Mouse (Mus musculus): Measurements from ENCODE around the gene Flnb. TPM values are rescaled to one million over a fixed set of nuclear protein-coding genes. Genes with fewer than 3 reads are reported as not detected.
A peak's percentile ranks its signal among the peaks of the same experiment; 100 is the strongest.

The Flnb gene
- polyA plus RNA-seq, 1 experiment from 2014 or later: 12.6 TPM

GRCm38 (mm10) chr14:7832440-7832783, 14.7 kb downstream of the Flnb start:
- Histone ChIP-seq H3K4me1 (no peaks in the 10 kb centered on the region), H3K27me3 (replicated peaks) (no peaks in the 10 kb centered on the region), H3K9me3 (no peaks in the 10 kb centered on the region), H3K9ac (no peak overlapping the region), H3K4me2 (no peak overlapping the region), H3K27ac (no peak overlapping the region), H3K4me3 (no peak overlapping the region), H3K36me3 (replicated peaks) (no peaks in the 10 kb centered on the region)
- WGBS: 95% methylated on average over 5 of the region's 5 CpGs
- ATAC-seq (replicated peaks): no peak

- ATAC-seq (replicated peaks): no peak
- H3K27ac ChIP-seq: no peak overlapping the region
- H3K9me3 ChIP-seq: no peaks in the 10 kb centered on the region
- H3K36me3 ChIP-seq (replicated peaks): no peaks in the 10 kb centered on the region
- no peak overlapping the region for H3K4me2 ChIP-seq
- no peak overlapping the region for H3K4me3 ChIP-seq
- no peak overlapping the region for H3K9ac ChIP-seq
- 81% methylated on average over 4 of the region's 4 CpGs for WGBS
- H3K27me3 ChIP-seq (replicated peaks): no peaks in the 10 kb centered on the region
- no peaks in the 10 kb centered on the region for H3K4me1 ChIP-seq
Observed at GRCm38 (mm10) chr14:7833458-7833857, 15.7 kb downstream of the Flnb start.

- H3K27ac ChIP-seq: no peak overlapping the region
- peaks cover 5% of the 10 kb centered on the region; the same call in 1 of the 2 replicates for H3K4me1 ChIP-seq
- H3K9me3 ChIP-seq: no peaks in the 10 kb centered on the region
- H3K27me3 ChIP-seq (replicated peaks): no peaks in the 10 kb centered on the region
- H3K36me3 ChIP-seq (replicated peaks): no peaks in the 10 kb centered on the region
- no peak overlapping the region for H3K4me2 ChIP-seq
- no peak overlapping the region for H3K9ac ChIP-seq
- WGBS: 86% methylated on average over 5 of the region's 5 CpGs
- ATAC-seq (replicated peaks): no peak
- no peak overlapping the region for H3K4me3 ChIP-seq
Observed at GRCm38 (mm10) chr14:7838564-7839089, 20.9 kb downstream of the Flnb start.

- Histone ChIP-seq H3K27ac (no peak overlapping the region), H3K9ac (no peak overlapping the region), H3K4me1 (peaks cover 5% of the 10 kb centered on the region; the same call in 1 of the 2 replicates), H3K9me3 (no peaks in the 10 kb centered on the region), H3K4me3 (no peak overlapping the region), H3K36me3 (replicated peaks) (no peaks in the 10 kb centered on the region), H3K27me3 (replicated peaks) (no peaks in the 10 kb centered on the region), H3K4me2 (no peak overlapping the region)
- WGBS: 59% methylated on average over 8 of the region's 8 CpGs
- ATAC-seq (replicated peaks): no peak
Observed at GRCm38 (mm10) chr14:7839950-7840514, 22.3 kb downstream of the Flnb start.

GRCm38 (mm10) chr14:7842631-7843332, 25.0 kb downstream of the Flnb start:
- no peak overlapping the region for H3K4me3 ChIP-seq
- no peaks in the 10 kb centered on the region for H3K9me3 ChIP-seq
- ATAC-seq (replicated peaks): no peak
- H3K27me3 ChIP-seq (replicated peaks): no peaks in the 10 kb centered on the region
- 74% methylated on average over 15 of the region's 15 CpGs for WGBS
- H3K4me1 ChIP-seq: peaks cover 8% of the 10 kb centered on the region
- no peaks in the 10 kb centered on the region for H3K36me3 ChIP-seq (replicated peaks)
- no peak overlapping the region for H3K9ac ChIP-seq
- H3K4me2 ChIP-seq: no peak overlapping the region
- H3K27ac ChIP-seq: no peak overlapping the region

DNA sequence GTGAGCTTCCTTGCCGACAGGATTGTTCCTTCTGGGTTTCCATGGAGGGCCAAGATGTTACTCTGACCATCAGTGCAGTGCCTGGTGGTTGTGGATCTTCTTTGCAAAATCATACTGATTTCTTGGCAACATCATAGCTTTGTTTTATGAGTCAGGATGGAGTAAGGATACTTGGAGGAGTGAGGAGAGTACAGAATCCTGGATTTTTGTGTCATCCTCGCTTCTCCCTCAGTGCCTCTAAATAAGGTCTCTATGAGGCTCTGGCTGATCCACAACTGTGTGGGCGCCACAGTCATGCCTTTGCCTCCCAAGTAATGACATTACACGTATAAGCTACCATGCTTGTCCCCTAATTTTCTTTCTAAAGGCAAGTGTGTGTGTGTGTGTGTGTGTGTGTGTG, 28.9 kb downstream of the Flnb start:
- H3K4me2 ChIP-seq: no peak overlapping the region
- H3K4me3 ChIP-seq: no peak overlapping the region
- H3K27ac ChIP-seq: no peak overlapping the region
- H3K27me3 ChIP-seq (replicated peaks): no peaks in the 10 kb centered on the region
- peaks cover 17% of the 10 kb centered on the region for H3K4me1 ChIP-seq
- no peaks in the 10 kb centered on the region for H3K36me3 ChIP-seq (replicated peaks)
- ATAC-seq (replicated peaks): no peak
- H3K9me3 ChIP-seq: no peaks in the 10 kb centered on the region
- H3K9ac ChIP-seq: no peak overlapping the region
- 82% methylated on average over 4 of the region's 4 CpGs for WGBS

DNA sequence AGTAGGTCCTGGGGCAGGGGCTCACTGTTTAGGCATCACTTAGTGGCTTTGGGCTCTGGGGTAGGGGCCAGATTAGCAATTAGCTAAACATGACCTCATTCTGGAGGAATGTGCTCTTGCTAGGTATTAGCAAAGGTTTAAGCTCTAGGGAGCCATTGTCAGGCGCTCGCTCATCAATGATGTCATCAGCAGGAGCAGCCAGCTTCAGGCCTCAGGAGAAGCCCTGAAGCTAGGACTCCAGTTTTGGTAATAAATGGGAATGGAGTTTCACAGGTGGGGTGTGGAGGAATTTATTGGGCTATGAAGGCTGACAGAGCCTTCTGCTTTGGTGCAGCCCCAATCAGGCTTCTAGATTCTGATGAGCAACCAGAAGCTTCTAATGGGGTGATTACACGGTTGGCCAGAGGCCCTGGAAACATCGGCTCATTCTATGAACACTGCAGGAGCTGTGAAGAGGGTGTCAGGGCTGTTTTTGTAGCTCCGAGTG, 30.0 kb downstream of the Flnb start:
- no peak overlapping the region for H3K27ac ChIP-seq
- H3K4me1 ChIP-seq: peaks cover 15% of the 10 kb centered on the region
- H3K27me3 ChIP-seq (replicated peaks): no peaks in the 10 kb centered on the region
- no peak overlapping the region for H3K4me3 ChIP-seq
- WGBS: 12% methylated on average over 5 of the region's 5 CpGs
- no peaks in the 10 kb centered on the region for H3K36me3 ChIP-seq (replicated peaks)
- peak; percentile 22; the same call in 1 of the 2 replicates for ATAC-seq (replicated peaks)
- no peak overlapping the region for H3K4me2 ChIP-seq
- H3K9ac ChIP-seq: no peak overlapping the region
- H3K9me3 ChIP-seq: no peaks in the 10 kb centered on the region

- Histone ChIP-seq H3K27ac (no peak overlapping the region), H3K4me1 (peaks cover 22% of the 10 kb centered on the region), H3K27me3 (replicated peaks) (no peaks in the 10 kb centered on the region), H3K4me3 (no peak overlapping the region), H3K9me3 (no peaks in the 10 kb centered on the region), H3K36me3 (replicated peaks) (no peaks in the 10 kb centered on the region), H3K9ac (no peak overlapping the region), H3K4me2 (no peak overlapping the region)
- no peak for ATAC-seq (replicated peaks)
- 81% methylated on average over 3 of the region's 3 CpGs for WGBS
Observed at GRCm38 (mm10) chr14:7850913-7851312, 33.2 kb downstream of the Flnb start.

GRCm38 (mm10) chr14:7851543-7852065, 33.8 kb downstream of the Flnb start:
- Histone ChIP-seq H3K4me1 (peaks cover 22% of the 10 kb centered on the region), H3K27ac (no peak overlapping the region), H3K27me3 (replicated peaks) (no peaks in the 10 kb centered on the region), H3K4me3 (no peak overlapping the region), H3K4me2 (no peak overlapping the region), H3K36me3 (replicated peaks) (no peaks in the 10 kb centered on the region), H3K9ac (no peak overlapping the region), H3K9me3 (no peaks in the 10 kb centered on the region)
- WGBS: 16% methylated on average over 5 of the region's 5 CpGs
- no peak for ATAC-seq (replicated peaks)

GRCm38 (mm10) chr14:7853691-7854090, 35.9 kb downstream of the Flnb start:
- peaks cover 16% of the 10 kb centered on the region for H3K4me1 ChIP-seq
- ATAC-seq (replicated peaks): peak; percentile 69
- H3K4me2 ChIP-seq: no peak overlapping the region
- no peaks in the 10 kb centered on the region for H3K36me3 ChIP-seq (replicated peaks)
- no peaks in the 10 kb centered on the region for H3K9me3 ChIP-seq
- H3K27ac ChIP-seq: peak overlapping the region; percentile 25; the same call in 1 of the 2 replicates
- H3K4me3 ChIP-seq: no peak overlapping the region
- 52% methylated on average over 11 of the region's 11 CpGs for WGBS
- no peak overlapping the region for H3K9ac ChIP-seq
- H3K27me3 ChIP-seq (replicated peaks): no peaks in the 10 kb centered on the region

- Histone ChIP-seq H3K9me3 (no peaks in the 10 kb centered on the region), H3K4me2 (no peak overlapping the region), H3K4me1 (peaks cover 16% of the 10 kb centered on the region), H3K27me3 (replicated peaks) (no peaks in the 10 kb centered on the region), H3K27ac (no peak overlapping the region), H3K9ac (no peak overlapping the region), H3K36me3 (replicated peaks) (no peaks in the 10 kb centered on the region), H3K4me3 (no peak overlapping the region)
- ATAC-seq (replicated peaks): no peak
- 84% methylated on average over 6 of the region's 6 CpGs for WGBS
Observed at GRCm38 (mm10) chr14:7854366-7854765, 36.6 kb downstream of the Flnb start.

- Histone ChIP-seq H3K9ac (no peak overlapping the region), H3K4me1 (peaks cover 16% of the 10 kb centered on the region), H3K36me3 (replicated peaks) (no peaks in the 10 kb centered on the region), H3K4me2 (no peak overlapping the region), H3K27ac (no peak overlapping the region), H3K9me3 (no peaks in the 10 kb centered on the region), H3K4me3 (no peak overlapping the region), H3K27me3 (replicated peaks) (no peaks in the 10 kb centered on the region)
- 67% methylated on average over 6 of the region's 6 CpGs for WGBS
- ATAC-seq (replicated peaks): no peak
Observed at GRCm38 (mm10) chr14:7855101-7855500, 37.3 kb downstream of the Flnb start.

All from midbrain, embryonic 15.5 days (tissue).